Mouse (Mus musculus) CD4-positive helper T cell, adult 2 months (primary cell): ENCODE data around the gene Adgrv1.
A peak's percentile ranks its signal among the peaks of the same experiment; 100 is the strongest.
"Not testable (repeated sequence)": the region's sequence is repeated elsewhere in the genome, so short reads cannot be mapped to it uniquely, and the experiment has no call there.

Experiments
- DNase-seq: peaks from one replicate; pipeline ENCODE4 v3.0.0-alpha.2; 2012; ENCODE audit warnings: low read depth, missing footprints, low spot score

Adgrv1 gene

DNA sequence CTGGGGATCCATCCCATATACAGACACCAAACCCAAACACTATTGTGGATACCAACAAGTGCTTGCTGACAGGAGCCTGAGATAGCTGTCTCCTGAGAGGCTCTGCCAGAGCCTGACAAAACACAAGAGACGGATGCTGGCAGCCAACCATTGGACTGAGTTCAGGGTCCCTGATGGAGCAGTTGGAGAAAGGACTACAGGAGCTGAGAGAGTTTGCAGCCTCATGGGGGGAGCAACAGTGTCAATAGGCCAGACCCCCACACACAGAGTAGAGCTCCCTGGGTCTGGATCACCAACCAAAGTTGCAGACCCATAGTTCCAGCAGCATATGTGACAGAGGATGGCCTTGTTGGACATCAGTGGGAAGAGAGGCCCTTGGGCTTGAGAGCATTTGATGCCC is 5.1 kb downstream of the Adgrv1 start:
- not testable (repeated sequence) for DNase-seq

DNA sequence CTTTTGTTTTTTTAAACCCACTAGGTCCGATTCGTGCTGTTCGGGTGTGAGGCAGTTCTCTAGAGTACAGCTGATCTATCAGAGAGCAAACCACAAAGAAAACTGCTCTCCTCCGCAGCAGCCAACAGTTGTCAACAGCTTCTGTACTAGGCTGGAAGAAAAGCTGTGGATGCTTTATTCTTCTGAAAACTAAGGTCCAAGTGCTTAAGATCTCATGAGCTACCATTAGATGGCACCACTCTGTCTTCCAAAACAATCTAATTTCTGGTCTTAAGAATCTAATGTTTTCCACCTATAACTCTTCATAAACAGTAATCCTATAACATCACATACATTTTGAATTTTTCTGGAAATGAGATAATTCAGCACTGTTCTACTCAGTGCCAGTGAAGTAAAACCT is 22.6 kb downstream of the Adgrv1 start:
- DNase-seq, result no peak

DNA sequence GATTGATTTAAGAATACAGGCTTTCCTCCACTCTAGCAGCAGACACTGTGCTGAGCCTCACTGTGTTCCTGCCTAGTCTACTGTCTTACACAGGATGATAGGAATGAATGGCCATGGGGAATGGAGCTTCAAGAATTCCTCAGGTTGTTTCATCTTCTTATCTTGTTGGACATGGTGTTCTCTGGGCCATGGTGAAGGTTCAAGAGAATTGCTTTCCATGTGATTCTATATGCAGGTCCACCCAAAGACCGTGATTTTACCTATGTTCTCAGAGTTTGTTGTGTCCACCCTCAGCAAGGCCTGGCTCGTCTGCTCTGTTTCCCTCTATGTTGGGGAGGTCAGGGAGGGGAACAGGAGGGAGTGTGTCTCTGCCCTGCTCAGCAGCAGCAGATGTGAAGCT is 26.0 kb downstream of the Adgrv1 start:
- DNase-seq, result no peak

DNA sequence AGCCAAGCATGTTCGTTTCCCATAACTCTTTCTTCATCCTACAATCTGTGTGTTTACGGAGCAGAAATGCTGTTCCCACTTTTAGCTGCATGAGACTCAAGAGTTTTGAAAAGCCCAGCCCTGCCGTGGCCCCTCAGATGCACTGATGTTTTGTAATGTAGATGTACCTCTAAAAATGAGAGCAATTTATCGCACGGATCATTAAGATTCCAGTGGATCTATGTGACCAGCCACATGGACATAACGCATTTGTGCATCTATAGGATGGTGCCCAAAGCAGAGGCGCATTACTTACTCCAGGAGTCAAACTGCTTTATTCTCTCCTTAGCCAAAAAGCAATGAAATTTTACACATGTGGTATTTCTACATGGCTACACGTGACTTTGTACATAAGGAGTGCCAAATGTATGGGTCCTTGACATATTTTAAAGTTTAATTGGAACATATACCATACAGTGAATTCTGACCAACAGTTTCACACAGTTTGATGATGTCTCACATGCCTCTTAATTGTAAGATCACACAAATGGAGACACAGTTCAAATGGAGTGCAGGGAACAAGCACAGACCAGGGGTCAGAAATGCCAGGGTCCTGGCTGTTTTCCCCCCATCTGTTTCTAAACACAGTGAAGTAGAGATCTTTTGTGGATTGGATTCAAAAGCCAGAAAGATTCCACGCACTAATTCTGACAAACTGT is 35.9 kb downstream of the Adgrv1 start:
- DNase-seq, result no peak

DNA sequence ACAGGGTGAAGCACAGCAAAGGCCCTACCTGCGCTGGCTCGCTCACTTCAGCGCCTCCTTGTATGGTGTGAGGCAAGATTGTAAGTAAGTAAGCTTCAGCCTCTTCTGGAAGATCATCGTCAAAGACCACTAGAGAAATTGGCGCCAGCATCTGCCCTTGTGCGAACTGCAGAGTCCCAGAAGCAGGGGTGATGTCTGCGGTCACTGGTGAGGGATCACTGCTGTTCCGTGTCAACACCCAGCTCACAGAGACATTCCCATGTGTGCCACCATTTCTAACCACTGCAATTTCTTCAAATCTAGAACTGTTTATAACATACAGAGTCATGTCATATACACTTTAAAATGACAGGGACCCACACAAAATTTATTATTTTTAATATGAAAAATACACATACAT is 54.3 kb downstream of the Adgrv1 start:
- DNase-seq, result no peak

DNA sequence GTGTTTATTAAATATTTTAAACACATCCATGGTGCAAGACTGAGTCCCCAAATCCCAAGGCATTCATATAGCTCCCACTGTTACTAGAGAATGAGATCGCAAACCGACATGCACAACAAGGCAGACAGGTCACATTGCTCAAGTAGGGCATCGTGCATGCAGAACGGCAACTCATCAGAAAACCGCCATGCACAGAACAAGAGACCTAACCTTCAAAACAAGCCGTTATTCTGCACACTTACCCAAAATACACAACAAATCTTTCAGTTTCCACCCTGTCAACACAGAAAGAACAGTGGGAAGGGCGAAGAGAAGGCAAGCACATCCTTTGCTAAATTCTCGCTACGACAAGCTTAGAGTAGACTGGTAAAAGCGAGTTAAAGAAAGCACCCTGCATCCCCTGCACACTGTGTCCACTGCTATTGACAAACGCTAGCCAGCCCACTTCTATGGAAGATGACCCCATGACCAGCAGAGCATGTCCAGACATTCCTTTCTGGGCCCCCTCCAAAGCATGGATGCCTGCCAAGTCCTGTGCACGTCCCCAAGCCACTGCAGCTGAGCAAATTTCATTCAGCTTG is 62.6 kb downstream of the Adgrv1 start:
- no peak for DNase-seq

DNA sequence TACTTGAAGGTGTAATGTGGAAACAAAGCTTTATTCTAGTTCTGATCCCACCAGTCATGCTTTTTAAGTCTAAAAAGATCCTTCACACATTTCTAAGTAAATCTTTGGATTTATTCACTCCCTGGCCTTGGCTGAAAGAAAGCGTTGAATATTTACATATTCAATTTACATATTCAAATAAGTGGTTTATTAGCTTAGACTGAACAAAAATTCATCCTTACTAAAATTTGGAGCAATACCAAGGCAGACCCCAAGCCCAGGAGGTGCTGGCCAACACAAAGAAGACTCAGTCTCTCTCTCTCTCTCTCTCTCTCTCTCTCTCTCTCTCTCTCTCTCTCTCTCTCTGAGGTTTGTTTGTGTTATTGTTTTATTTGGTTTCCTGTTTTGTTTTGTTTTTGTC is 82.9 kb downstream of the Adgrv1 start:
- DNase-seq, result no peak

DNA sequence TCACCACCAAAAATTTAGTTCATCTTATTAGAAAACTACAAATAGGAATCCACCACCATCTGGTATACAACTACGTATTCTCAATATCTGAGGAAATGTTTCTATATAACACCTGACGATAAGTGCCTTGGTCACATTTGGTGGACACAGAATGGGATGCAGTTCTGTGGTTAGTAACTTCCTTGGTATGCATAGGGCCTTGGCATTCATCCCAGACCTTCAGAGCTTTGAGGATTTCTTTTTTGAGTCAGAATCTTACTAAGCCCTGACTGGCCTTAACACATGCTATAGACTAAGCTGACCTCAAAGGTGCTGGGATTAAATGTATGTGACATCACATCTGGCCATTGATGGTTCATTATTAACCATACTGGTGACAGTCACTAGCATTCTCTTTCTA is 98.0 kb downstream of the Adgrv1 start:
- no peak for DNase-seq

DNA sequence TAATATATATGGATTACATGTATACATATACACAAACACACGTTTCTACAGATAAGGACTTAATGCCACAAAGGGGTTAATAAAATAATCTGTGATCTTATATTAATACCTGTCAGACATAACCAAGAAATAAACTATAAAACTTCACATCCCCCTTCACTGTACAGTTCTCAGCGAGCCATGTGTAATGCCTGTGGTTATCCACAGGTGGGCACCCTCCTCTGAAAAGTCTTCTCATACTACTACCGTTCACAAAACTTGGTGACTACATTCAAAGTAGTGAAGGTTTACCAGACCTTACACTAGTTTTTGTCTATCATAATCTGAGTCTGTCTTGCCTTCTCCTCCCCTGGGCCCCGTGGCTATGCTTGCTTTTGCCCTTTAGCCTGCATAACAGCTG is 106.3 kb downstream of the Adgrv1 start:
- no peak for DNase-seq

DNA sequence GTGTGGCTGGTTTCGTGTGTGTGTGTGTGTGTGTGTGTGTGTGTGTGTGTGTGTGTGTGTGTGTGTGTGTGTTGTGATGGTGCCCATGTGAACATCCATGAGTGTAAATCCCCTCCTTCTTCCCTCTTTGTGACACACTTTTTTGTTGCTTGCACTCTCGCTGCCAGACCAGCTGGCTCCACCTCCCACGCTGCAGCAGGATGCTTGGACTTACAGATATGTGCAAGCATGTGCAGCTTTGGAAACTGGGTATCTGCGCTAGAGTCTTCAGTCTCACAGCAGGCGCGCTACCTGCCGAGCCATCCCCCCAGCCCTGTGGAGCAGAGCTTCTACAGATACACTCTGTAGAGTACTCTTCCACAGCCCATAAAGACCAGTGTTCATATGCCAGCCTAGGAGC is 122.8 kb downstream of the Adgrv1 start:
- no peak for DNase-seq

DNA sequence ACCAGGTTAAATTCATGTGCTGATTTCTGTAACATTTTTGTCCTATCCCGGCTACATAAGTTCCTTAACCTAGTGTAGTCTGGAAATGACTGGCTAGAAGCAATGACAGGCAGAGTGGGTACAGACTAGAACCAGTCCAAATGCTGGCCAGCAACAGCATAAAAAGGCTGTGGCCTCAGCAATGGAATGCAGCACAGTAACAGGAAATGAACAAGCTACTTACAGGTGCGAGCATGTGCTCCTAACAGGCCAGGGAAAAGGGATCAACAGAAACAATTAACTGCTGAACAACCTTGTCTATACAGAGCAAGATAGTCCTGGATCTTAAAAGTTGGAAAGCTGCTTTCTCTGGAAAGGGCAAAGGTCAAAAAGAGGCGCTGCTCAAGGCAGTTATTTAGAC is 135.9 kb downstream of the Adgrv1 start:
- no peak for DNase-seq

DNA sequence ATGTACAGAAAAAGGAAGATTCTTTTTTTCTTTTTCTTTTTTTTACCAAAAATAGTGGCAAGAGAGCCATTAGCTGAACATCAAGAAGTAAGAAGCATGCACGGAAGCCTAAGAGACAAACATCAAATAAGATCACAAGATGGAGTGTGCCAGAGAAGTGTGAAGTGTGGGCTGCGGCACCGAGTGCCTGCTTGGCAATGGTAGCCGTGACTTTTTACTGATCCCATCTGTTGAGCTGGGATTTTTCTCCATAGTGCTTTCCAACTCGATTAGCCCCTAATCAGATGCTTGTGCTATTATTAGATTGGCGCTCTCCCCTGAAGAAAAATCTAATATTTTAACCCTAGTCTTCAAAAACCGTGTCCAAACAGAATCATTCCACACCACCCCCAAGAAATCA is 141.0 kb downstream of the Adgrv1 start:
- DNase-seq, result no peak

DNA sequence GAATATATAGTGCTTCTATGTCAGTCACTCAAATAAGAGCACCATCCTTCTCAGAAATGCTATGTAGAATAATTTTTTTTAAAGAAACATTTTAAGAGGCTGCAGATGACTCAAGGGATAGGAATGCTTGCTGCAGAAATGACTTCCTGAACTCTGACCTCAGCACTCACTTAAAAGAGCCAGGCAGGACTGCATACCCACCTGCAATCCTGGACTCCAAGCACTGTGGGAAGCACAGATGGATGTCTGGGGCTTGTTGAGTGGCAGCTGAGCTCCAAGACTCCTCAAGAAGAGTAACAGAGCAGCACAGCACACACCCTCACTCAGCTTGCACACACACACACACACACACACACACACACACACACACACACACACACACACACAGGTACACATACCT is 146.0 kb downstream of the Adgrv1 start:
- DNase-seq, result no peak

DNA sequence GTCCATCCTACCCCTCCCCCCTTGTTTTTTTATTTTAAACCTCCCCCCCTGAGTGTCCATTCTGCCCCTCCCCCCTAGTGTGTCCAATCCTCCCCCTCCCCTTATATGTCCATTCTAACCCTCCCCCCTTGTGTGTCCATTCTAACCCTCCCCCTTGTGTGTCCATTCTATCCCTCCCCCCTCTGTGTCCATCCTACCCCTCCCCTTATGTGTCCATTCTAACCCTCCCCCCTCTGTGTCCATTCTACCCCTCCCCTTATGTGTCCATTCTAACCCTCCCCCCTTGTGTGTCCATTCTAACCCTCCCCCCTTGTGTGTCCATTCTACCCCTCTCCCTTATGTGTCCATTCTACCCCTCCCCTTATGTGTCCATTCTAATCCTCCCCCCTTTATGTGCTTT is 159.2 kb downstream of the Adgrv1 start:
- DNase-seq, result no peak

DNA sequence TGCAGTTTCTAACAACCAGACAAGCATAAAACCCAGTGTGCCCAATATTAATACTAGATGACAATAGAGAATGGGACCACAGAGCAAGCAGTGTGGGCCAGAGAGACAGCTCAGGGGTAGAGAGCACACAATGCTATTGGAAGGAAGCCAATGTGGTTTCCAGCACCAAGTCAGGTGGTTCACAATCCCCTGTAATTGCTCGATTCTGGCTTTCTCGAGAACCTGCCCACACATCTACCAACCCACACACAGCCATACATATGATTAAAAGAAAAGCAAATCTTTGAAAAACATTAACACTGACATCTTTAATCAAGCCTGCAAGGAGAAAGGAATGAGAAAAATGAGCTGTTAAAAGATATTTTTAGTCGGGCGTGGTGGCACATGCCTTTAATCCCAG is 166.3 kb downstream of the Adgrv1 start:
- no peak for DNase-seq

DNA sequence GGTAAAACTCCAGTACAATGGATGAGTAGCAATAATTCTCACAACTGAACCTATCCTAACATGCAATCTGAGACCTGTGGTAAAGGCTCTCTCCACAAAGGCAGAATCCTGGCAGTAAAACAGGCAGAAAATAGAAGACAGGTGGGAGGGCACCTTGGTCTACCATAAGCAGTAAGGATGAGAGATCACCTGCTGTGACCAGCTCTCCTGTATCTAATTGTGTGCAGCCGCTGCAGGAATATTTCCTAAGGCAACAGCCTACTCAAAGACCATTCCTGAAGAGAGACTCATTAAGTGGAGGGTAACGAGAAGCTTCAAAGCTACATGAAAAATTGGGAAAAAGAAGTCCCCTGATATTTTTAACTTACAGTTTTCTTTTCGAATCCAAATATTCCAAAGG is 167.2 kb downstream of the Adgrv1 start:
- no peak for DNase-seq

DNA sequence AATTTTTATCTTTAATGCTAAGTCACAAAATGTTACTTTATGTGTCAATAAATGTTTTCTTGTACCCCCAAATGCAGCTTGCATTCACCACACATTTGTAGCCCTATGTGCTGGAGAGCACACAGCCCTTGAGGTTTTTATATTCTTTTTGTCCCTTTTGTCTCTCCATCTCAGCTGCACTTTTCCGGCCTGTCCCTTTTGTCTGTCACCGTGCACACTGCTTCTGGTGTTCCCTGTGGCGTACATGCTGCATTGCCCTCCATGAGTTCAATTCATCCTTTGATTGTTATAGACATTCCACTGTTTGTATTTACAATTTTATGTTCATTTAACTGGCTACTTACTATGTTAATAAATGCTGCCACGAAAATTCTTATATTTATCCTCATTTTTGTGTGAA is 183.3 kb downstream of the Adgrv1 start:
- DNase-seq, result no peak

DNA sequence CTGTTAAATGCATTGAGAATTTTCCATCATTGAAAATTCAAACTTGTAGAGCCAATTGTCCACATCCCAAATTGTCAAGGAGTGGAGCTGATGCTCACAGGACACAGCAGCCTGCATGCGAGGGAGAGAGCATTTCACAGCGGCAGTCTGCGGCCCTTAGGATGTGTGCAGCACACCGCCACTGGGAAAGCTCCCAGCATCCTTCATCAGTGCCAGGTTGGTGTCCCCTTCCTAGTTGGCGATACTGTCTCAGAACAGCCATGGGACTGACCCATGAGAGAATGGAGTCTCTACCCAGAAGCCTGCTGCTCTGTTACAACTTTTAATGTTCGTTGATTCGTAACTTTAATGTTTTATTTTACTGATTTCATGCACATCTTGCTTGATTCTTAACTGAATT is 183.8 kb downstream of the Adgrv1 start:
- DNase-seq, result no peak

DNA sequence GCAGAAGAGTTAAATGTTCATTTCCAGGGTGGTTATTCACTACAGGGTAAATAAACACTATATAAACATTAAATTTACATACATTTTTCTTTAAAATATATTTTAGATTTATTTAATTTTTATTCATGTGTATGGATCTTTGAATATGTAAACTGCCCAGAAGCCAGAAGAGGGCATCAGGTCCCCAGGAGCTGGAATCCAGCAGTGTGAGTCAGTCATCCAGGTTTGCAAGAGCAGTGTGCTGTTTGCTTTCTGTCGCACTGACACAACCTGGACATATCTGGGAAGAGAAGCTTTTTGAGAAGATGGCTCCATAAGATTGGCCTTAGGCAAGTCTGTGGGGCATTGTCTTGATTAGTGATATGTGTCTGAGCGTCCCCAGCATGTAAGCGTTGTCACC is 191.5 kb downstream of the Adgrv1 start:
- no peak for DNase-seq

DNA sequence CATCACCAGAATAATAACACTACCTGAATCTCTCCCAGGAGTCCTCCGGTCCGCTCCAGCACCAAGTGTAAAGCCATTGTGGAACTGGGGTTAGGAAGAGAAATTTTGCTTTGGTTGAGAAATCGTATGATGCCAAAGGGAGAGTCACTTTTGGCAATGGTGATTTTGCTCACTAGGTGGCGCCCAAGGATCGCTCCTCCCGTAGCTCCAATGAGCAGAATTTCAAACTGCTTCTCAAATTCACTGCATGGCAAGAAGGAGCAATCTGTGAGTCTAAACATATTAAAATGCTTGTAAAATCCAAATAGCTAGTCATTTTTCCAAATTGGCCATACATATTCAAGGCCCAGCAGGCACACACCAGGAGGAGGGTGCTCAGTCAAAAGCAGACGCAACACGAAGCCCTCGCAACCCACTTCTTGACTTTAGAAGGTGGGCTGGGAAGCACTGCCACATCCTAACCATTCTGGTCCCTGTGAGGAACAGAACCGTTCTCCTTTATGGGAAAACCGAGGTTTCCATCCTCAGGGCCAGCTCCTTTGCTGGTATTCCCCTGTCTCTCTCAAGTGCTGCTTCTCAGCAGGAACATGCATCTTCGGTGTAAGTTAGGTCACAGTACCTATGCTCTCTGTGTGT is 193.4 kb downstream of the Adgrv1 start:
- peak; percentile 35 for DNase-seq

DNA sequence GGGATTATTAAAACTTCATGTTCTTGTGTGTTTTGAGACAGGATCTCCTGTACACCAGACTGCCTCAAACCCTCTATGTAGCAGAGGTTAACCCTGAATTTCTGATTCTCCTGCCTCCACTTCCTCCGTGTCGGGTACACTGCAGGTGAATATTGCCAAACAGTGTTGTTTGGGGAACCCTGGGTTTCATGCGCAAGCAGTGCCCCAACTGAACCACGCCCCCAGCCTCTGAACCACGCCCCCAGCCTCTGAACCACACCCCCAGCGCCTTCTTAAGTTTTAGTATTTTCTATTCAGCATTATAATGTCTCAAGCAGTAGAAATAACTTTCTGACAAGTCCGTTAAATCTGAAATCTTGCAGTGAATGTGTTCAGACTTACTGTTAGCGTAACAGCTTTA is 195.9 kb downstream of the Adgrv1 start:
- DNase-seq, result no peak

DNA sequence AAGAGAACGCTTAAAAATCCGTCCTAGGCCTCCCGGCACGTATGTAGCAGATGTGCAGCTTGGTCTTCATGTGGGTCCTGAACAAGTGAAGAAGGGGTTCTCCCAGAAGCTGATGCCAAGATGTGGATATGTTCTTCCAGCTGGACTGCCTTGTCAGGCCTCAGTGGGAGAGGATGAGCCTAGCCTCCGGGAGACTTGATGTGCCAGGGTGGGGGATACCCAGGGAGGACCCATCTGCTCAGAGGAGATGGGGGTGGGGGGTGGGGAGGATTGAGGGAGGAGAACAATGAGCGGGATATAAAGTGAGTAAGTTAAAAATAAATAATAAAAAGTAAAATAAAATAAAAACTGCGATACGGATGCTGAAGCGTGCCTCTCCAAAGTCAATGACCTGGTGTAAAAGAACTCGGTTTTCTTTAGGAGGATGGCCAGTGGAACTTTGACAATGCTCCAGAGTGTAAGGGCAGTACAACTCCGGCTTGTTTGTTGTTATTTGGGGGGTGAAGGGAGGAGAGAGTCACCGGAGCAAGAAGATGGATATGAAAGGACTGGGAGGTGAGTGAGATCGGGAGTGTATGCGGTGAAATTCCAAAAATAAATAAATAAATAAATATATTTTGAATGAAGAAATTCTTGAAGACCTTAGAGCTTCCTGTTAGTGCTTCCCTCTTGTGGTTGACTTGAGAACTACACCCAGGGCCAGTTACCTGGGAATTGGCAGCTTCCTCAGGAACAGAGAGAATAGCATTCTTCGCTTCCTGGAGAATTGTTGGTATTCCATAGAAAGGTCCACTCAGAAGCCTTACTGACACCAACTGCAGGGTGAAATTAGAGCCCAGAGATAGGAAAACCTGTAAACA is 205.8 kb downstream of the Adgrv1 start:
- DNase-seq, result peak; percentile 19
